Mouse (Mus musculus): Measurements from ENCODE around the gene Dok5. TPM values are rescaled to one million over a fixed set of nuclear protein-coding genes. Genes with fewer than 3 reads are reported as not detected.

Gene Dok5
- polyA plus RNA-seq, 1 experiment: 0.02 TPM

- Histone ChIP-seq H3ac (ENCODE audit: control insufficient read depth, insufficient read length) (no peak overlapping the region), H3K36me3 (ENCODE audit: control insufficient read depth, insufficient read depth) (no peaks in the 10 kb centered on the region), H3K27me3 (ENCODE audit: control insufficient read depth, insufficient read depth, insufficient read length) (no peaks in the 10 kb centered on the region), H3K79me2 (ENCODE audit: control insufficient read depth, insufficient read depth) (no peaks in the 10 kb centered on the region), H3K4me2 (ENCODE audit: low read depth) (no peak overlapping the region), H3K4me3 (no peak overlapping the region)
- TF ChIP-seq MYOD1 (IDR thresholded peaks at IDR 0.05; ENCODE audit: control insufficient read depth in 1 of 3, insufficient read length in 2 of 3, low read depth in 2 of 3): no peak
- TF ChIP-seq REST (IDR thresholded peaks at IDR 0.05; ENCODE audit: insufficient read depth, insufficient read length): no peak
- TF ChIP-seq USF1 (IDR thresholded peaks at IDR 0.05; ENCODE audit: low read depth): no peak
- no peak for TF ChIP-seq CEBPB (IDR thresholded peaks at IDR 0.05; ENCODE audit: insufficient read depth, poor library complexity, severe bottlenecking)
- no peak for TF ChIP-seq POLR2AphosphoS2 (IDR thresholded peaks at IDR 0.05; ENCODE audit: insufficient read length, low read depth)
- TF ChIP-seq MYOG (IDR thresholded peaks at IDR 0.05; ENCODE audit: control insufficient read depth in 1 of 3, insufficient read depth in 1 of 3, insufficient read length in 2 of 3, low read depth in 2 of 3): no peak
- no peak for TF ChIP-seq TCF3 (IDR thresholded peaks at IDR 0.05; ENCODE audit: insufficient read length, low read depth)
- TF ChIP-seq POLR2A (IDR thresholded peaks at IDR 0.05; ENCODE audit: insufficient read length, low read depth): no peak
- no peak for TF ChIP-seq TCF12 (IDR thresholded peaks at IDR 0.05; ENCODE audit: insufficient read depth, poor library complexity, severe bottlenecking)
- TF ChIP-seq MAX (IDR thresholded peaks at IDR 0.05; ENCODE audit: low read depth): no peak
- no peak for TF ChIP-seq SRF (IDR thresholded peaks at IDR 0.05; ENCODE audit: control insufficient read depth, insufficient read length, low read depth)
- no peak for TF ChIP-seq E2F4 (IDR thresholded peaks at IDR 0.05; ENCODE audit: insufficient read depth)
Measured at GRCm38 (mm10) chr2:170855210-170855609, 123.6 kb downstream of the Dok5 start.

- H3K4me2 ChIP-seq (ENCODE audit: low read depth): no peak overlapping the region
- H3K36me3 ChIP-seq (ENCODE audit: control insufficient read depth, insufficient read depth): no peaks in the 10 kb centered on the region
- no peak overlapping the region for H3K4me3 ChIP-seq
- H3ac ChIP-seq (ENCODE audit: control insufficient read depth, insufficient read length): no peak overlapping the region
- TF ChIP-seq TCF3 (IDR thresholded peaks at IDR 0.05; ENCODE audit: insufficient read length, low read depth) (no peak), MYOD1 (IDR thresholded peaks at IDR 0.05; ENCODE audit: control insufficient read depth in 1 of 3, insufficient read length in 2 of 3, low read depth in 2 of 3) (no peak), CEBPB (IDR thresholded peaks at IDR 0.05; ENCODE audit: insufficient read depth, poor library complexity, severe bottlenecking) (no peak), POLR2A (IDR thresholded peaks at IDR 0.05; ENCODE audit: insufficient read length, low read depth) (no peak), E2F4 (IDR thresholded peaks at IDR 0.05; ENCODE audit: insufficient read depth) (no peak), POLR2AphosphoS2 (IDR thresholded peaks at IDR 0.05; ENCODE audit: insufficient read length, low read depth) (no peak)
- H3K27me3 ChIP-seq (ENCODE audit: control insufficient read depth, insufficient read depth, insufficient read length): no peaks in the 10 kb centered on the region
- H3K79me2 ChIP-seq (ENCODE audit: control insufficient read depth, insufficient read depth): no peaks in the 10 kb centered on the region
Measured at GRCm38 (mm10) chr2:170856085-170856484, 124.5 kb downstream of the Dok5 start.

DNA sequence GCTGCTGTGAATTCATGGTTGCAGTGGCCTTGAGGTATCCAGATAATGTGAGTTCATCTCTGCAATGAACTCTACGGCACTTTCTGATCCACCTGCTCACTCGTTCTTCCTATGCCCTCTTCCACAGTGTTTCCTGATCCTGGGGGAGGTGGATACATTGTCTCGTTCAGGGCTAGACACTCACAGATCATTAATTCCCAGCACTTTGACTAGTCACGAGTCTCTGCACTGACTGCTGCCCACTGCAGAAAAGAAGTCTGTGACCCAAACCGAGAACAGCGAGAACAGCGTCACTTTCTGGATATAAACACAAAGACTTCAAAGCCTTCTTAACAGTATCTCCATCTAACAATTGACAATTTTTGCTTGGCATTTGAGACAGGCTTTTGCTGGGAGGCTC is 125.9 kb downstream of the Dok5 start:
- Histone ChIP-seq H3K36me3 (ENCODE audit: control insufficient read depth, insufficient read depth) (no peaks in the 10 kb centered on the region), H3ac (ENCODE audit: control insufficient read depth, insufficient read length) (no peak overlapping the region), H3K27me3 (ENCODE audit: control insufficient read depth, insufficient read depth, insufficient read length) (no peaks in the 10 kb centered on the region), H3K4me2 (ENCODE audit: low read depth) (no peak overlapping the region), H3K79me2 (ENCODE audit: control insufficient read depth, insufficient read depth) (no peaks in the 10 kb centered on the region), H3K4me3 (no peak overlapping the region)
- TF ChIP-seq POLR2A (IDR thresholded peaks at IDR 0.05; ENCODE audit: insufficient read length, low read depth) (no peak), SRF (IDR thresholded peaks at IDR 0.05; ENCODE audit: control insufficient read depth, insufficient read length, low read depth) (no peak), MAX (IDR thresholded peaks at IDR 0.05; ENCODE audit: low read depth) (no peak), REST (IDR thresholded peaks at IDR 0.05; ENCODE audit: insufficient read depth, insufficient read length) (no peak), E2F4 (IDR thresholded peaks at IDR 0.05; ENCODE audit: insufficient read depth) (no peak), POLR2AphosphoS2 (IDR thresholded peaks at IDR 0.05; ENCODE audit: insufficient read length, low read depth) (no peak), TCF12 (IDR thresholded peaks at IDR 0.05; ENCODE audit: insufficient read depth, poor library complexity, severe bottlenecking) (no peak), TCF3 (IDR thresholded peaks at IDR 0.05; ENCODE audit: insufficient read length, low read depth) (no peak), MYOG (IDR thresholded peaks at IDR 0.05; ENCODE audit: control insufficient read depth in 1 of 3, insufficient read depth in 1 of 3, insufficient read length in 2 of 3, low read depth in 2 of 3) (no peak), CEBPB (IDR thresholded peaks at IDR 0.05; ENCODE audit: insufficient read depth, poor library complexity, severe bottlenecking) (no peak), MYOD1 (IDR thresholded peaks at IDR 0.05; ENCODE audit: control insufficient read depth in 1 of 3, insufficient read length in 2 of 3, low read depth in 2 of 3) (no peak), USF1 (IDR thresholded peaks at IDR 0.05; ENCODE audit: low read depth) (no peak)

DNA sequence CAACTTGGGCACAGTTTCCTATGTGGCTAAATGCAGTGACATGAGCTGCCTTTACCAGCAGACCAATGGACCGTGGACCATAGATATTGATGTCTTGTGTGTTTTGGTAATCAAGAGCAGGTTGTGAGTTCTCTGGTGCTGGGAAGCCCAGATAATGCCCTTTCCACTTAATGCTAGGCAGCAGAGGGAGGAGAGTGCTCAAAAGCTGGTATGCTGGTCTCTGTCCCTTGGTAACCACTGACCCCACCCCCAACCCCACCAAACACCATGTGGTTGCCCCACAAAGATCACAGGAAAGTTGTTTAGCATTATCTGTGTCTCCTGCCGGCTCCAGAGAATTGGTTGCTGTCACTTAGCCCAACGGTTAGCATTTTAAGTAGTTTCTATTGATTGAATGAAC is 127.0 kb downstream of the Dok5 start:
- no peak overlapping the region for H3ac ChIP-seq (ENCODE audit: control insufficient read depth, insufficient read length)
- no peak overlapping the region for H3K4me2 ChIP-seq (ENCODE audit: low read depth)
- TF ChIP-seq MYOD1 (IDR thresholded peaks at IDR 0.05; ENCODE audit: control insufficient read depth in 1 of 3, insufficient read length in 2 of 3, low read depth in 2 of 3): no peak
- TF ChIP-seq MYOG (IDR thresholded peaks at IDR 0.05; ENCODE audit: control insufficient read depth in 1 of 3, insufficient read depth in 1 of 3, insufficient read length in 2 of 3, low read depth in 2 of 3): no peak
- TF ChIP-seq USF1 (IDR thresholded peaks at IDR 0.05; ENCODE audit: low read depth): no peak
- TF ChIP-seq E2F4 (IDR thresholded peaks at IDR 0.05; ENCODE audit: insufficient read depth): no peak
- no peak for TF ChIP-seq POLR2A (IDR thresholded peaks at IDR 0.05; ENCODE audit: insufficient read length, low read depth)
- no peak for TF ChIP-seq TCF12 (IDR thresholded peaks at IDR 0.05; ENCODE audit: insufficient read depth, poor library complexity, severe bottlenecking)
- TF ChIP-seq MAX (IDR thresholded peaks at IDR 0.05; ENCODE audit: low read depth): no peak
- TF ChIP-seq REST (IDR thresholded peaks at IDR 0.05; ENCODE audit: insufficient read depth, insufficient read length): no peak
- no peak for TF ChIP-seq TCF3 (IDR thresholded peaks at IDR 0.05; ENCODE audit: insufficient read length, low read depth)
- no peak for TF ChIP-seq POLR2AphosphoS2 (IDR thresholded peaks at IDR 0.05; ENCODE audit: insufficient read length, low read depth)
- H3K36me3 ChIP-seq (ENCODE audit: control insufficient read depth, insufficient read depth): no peaks in the 10 kb centered on the region
- H3K27me3 ChIP-seq (ENCODE audit: control insufficient read depth, insufficient read depth, insufficient read length): no peaks in the 10 kb centered on the region
- no peak overlapping the region for H3K4me3 ChIP-seq
- no peaks in the 10 kb centered on the region for H3K79me2 ChIP-seq (ENCODE audit: control insufficient read depth, insufficient read depth)

DNA sequence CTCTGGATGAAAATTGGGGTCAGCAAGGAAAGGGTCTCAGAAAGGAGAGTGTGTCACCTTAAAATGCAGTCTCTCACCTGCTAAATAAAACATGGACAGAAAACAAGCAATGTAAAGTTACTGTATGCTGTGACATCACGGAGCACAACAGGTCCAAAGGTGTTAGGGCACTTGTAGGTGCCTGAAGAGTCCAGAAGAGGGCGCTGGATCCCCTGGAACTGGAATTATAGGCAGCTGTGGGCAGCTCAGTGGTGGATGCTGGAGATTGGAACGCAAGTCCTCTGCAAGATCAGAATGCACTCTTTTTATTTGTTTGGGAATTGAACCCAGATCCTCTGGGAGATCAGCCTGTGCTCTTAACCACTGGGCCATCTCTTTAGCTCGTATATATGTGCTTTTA is 129.0 kb downstream of the Dok5 start:
- Histone ChIP-seq H3K79me2 (ENCODE audit: control insufficient read depth, insufficient read depth) (no peaks in the 10 kb centered on the region), H3K27me3 (ENCODE audit: control insufficient read depth, insufficient read depth, insufficient read length) (no peaks in the 10 kb centered on the region), H3K4me3 (no peak overlapping the region), H3ac (ENCODE audit: control insufficient read depth, insufficient read length) (no peak overlapping the region), H3K4me2 (ENCODE audit: low read depth) (no peak overlapping the region), H3K36me3 (ENCODE audit: control insufficient read depth, insufficient read depth) (no peaks in the 10 kb centered on the region)
- no peak for TF ChIP-seq USF1 (IDR thresholded peaks at IDR 0.05; ENCODE audit: low read depth)
- TF ChIP-seq SRF (IDR thresholded peaks at IDR 0.05; ENCODE audit: control insufficient read depth, insufficient read length, low read depth): no peak
- no peak for TF ChIP-seq MYOD1 (IDR thresholded peaks at IDR 0.05; ENCODE audit: control insufficient read depth in 1 of 3, insufficient read length in 2 of 3, low read depth in 2 of 3)
- TF ChIP-seq POLR2AphosphoS2 (IDR thresholded peaks at IDR 0.05; ENCODE audit: insufficient read length, low read depth): no peak
- TF ChIP-seq TCF12 (IDR thresholded peaks at IDR 0.05; ENCODE audit: insufficient read depth, poor library complexity, severe bottlenecking): no peak
- TF ChIP-seq CEBPB (IDR thresholded peaks at IDR 0.05; ENCODE audit: insufficient read depth, poor library complexity, severe bottlenecking): no peak
- TF ChIP-seq MAX (IDR thresholded peaks at IDR 0.05; ENCODE audit: low read depth): no peak
- no peak for TF ChIP-seq TCF3 (IDR thresholded peaks at IDR 0.05; ENCODE audit: insufficient read length, low read depth)
- TF ChIP-seq E2F4 (IDR thresholded peaks at IDR 0.05; ENCODE audit: insufficient read depth): no peak
- TF ChIP-seq POLR2A (IDR thresholded peaks at IDR 0.05; ENCODE audit: insufficient read length, low read depth): no peak
- TF ChIP-seq REST (IDR thresholded peaks at IDR 0.05; ENCODE audit: insufficient read depth, insufficient read length): no peak
- TF ChIP-seq MYOG (IDR thresholded peaks at IDR 0.05; ENCODE audit: control insufficient read depth in 1 of 3, insufficient read depth in 1 of 3, insufficient read length in 2 of 3, low read depth in 2 of 3): no peak
